Mouse (Mus musculus) mature B cell (primary cell): ENCODE data around the gene Zfp182.

Source experiments
- in situ Hi-C: fragments of 300-500 bp; cut with MboI; formaldehyde crosslinking; loops from 2 replicates; pipeline ENCODE4 v1.14.3; 2019

Zfp182 gene

GRCm38 (mm10) chrX:21061866-21062543 lies at the start of gene Zfp182:
TSS of gene Zfp182 (minus strand) at chrX:21062316.
- in situ Hi-C loops = no loop called here

- in situ Hi-C loops = no loop called here
These were observed 27.7 kb upstream of the Zfp182 start for GRCm38 (mm10) chrX:21089867-21090239.

- in situ Hi-C loops = no loop called here
These were observed 27.1 kb upstream of the Zfp182 start, which contains the start of gene Zfp300 for GRCm38 (mm10) chrX:21088983-21089866. TSS of gene Zfp300 (minus strand) at chrX:21089527.

GRCm38 (mm10) chrX:21088645-21088982 lies 26.5 kb upstream of the Zfp182 start:
- in situ Hi-C loops = no loop called here

- in situ Hi-C loops = no loop called here
These were observed 6.0 kb upstream of the Zfp182 start, which contains the start of gene Spaca5 for GRCm38 (mm10) chrX:21068106-21068505. TSS of gene Spaca5 (plus strand) at chrX:21068406.

- in situ Hi-C loops = no loop called here
These were observed 401 bp upstream of the Zfp182 start for GRCm38 (mm10) chrX:21062544-21062890.

- in situ Hi-C loops = no loop called here
These were observed 656 bp downstream of the Zfp182 start for GRCm38 (mm10) chrX:21061460-21061859.

GRCm38 (mm10) chrX:20980901-20981300 lies 81.2 kb downstream of the Zfp182 start:
- in situ Hi-C loops = no loop called here
